Mouse (Mus musculus): Measurements from ENCODE around the gene Kcnq1.

GRCm38 (mm10) chr7:143186378-143186777 lies 80.2 kb downstream of the Kcnq1 start:
- TF ChIP-seq CTCF (IDR thresholded peaks at IDR 0.05; ENCODE audit: insufficient read depth, low read length) (no peak), POLR2A (IDR thresholded peaks at IDR 0.05; ENCODE audit: borderline replicate concordance, extremely low read depth, low read depth, low read length) (no peak)
